Mouse (Mus musculus) T-helper 1 cell (primary cell): Measurements from ENCODE around the gene Dcaf8.

Source experiments
- in situ Hi-C: fragments of 300-600 bp; cut with MboI, MseI; formaldehyde crosslinking; loops from one replicate; pipeline ENCODE4 v1.15.1; 2025; ENCODE audit warnings: high pct_unique_total_duplicates

Gene Dcaf8

GRCm38 (mm10) chr1:172143570-172143969 is 4.3 kb upstream of the Dcaf8 start:
- in situ Hi-C loops: loop anchor here (10.0 kb wide), 1 partner anchor 859 kb away; the partner anchor contains the start of genes Ppox and Usp21

GRCm38 (mm10) chr1:172148279-172148954 is 533 bp downstream of the Dcaf8 start:
- in situ Hi-C loops: loop anchor here (5.0 to 10.0 kb wide), 2 partner anchors 164 to 864 kb away; partner anchors contain the start of genes Ppox and Usp21

GRCm38 (mm10) chr1:172148955-172149815 is 1.3 kb downstream of the Dcaf8 start:
- in situ Hi-C loops: loop anchor here (5.0 to 10.0 kb wide), 2 partner anchors 163 to 864 kb away; partner anchors contain the start of genes Ppox and Usp21

- in situ Hi-C loops: no loop called here
Observed at GRCm38 (mm10) chr1:172154536-172154935, 6.7 kb downstream of the Dcaf8 start.

GRCm38 (mm10) chr1:172155518-172155917 is 7.6 kb downstream of the Dcaf8 start:
- in situ Hi-C loops: no loop called here

- in situ Hi-C loops: no loop called here
Observed at GRCm38 (mm10) chr1:172159970-172160369, 12.1 kb downstream of the Dcaf8 start.

- in situ Hi-C loops: no loop called here
Observed at GRCm38 (mm10) chr1:172160508-172160907, 12.6 kb downstream of the Dcaf8 start.

GRCm38 (mm10) chr1:172162009-172162408 is 14.1 kb downstream of the Dcaf8 start:
- in situ Hi-C loops: no loop called here

GRCm38 (mm10) chr1:172162959-172163358 is 15.1 kb downstream of the Dcaf8 start:
- in situ Hi-C loops: no loop called here

- in situ Hi-C loops: no loop called here
Observed at GRCm38 (mm10) chr1:172167911-172168310, 20.0 kb downstream of the Dcaf8 start.

GRCm38 (mm10) chr1:172169809-172170208 is 21.9 kb downstream of the Dcaf8 start:
- in situ Hi-C loops: no loop called here

- in situ Hi-C loops: no loop called here
Observed at GRCm38 (mm10) chr1:172172381-172172780, 24.5 kb downstream of the Dcaf8 start.

- in situ Hi-C loops: no loop called here
Observed at GRCm38 (mm10) chr1:172173181-172173580, 25.3 kb downstream of the Dcaf8 start.

- in situ Hi-C loops: no loop called here
Observed at GRCm38 (mm10) chr1:172177791-172178190, 29.9 kb downstream of the Dcaf8 start.

GRCm38 (mm10) chr1:172179102-172179501 is 31.2 kb downstream of the Dcaf8 start:
- in situ Hi-C loops: no loop called here

- in situ Hi-C loops: no loop called here
Observed at GRCm38 (mm10) chr1:172180881-172181280, 33.0 kb downstream of the Dcaf8 start.

GRCm38 (mm10) chr1:172181777-172182176 is 33.9 kb downstream of the Dcaf8 start:
- in situ Hi-C loops: no loop called here

GRCm38 (mm10) chr1:172183056-172183455 is 35.2 kb downstream of the Dcaf8 start:
- in situ Hi-C loops: no loop called here

- in situ Hi-C loops: no loop called here
Observed at GRCm38 (mm10) chr1:172183915-172184314, 36.0 kb downstream of the Dcaf8 start.

GRCm38 (mm10) chr1:172186401-172187289 is 38.8 kb downstream of the Dcaf8 start:
- in situ Hi-C loops: no loop called here

- in situ Hi-C loops: no loop called here
Observed at GRCm38 (mm10) chr1:172188891-172189290, 41.0 kb downstream of the Dcaf8 start.

- in situ Hi-C loops: no loop called here
Observed at GRCm38 (mm10) chr1:172191578-172191977, 43.7 kb downstream of the Dcaf8 start.
